In genomic region chrX:7696520-7696919, GRCm38 (mm10) we compare ENCODE assay signal across 7 mouse cellular contexts. TPM values are rescaled to one million over a fixed set of nuclear protein-coding genes. Genes with fewer than 3 reads are reported as not detected.
DNase-seq lines count a peak whose midpoint lies in the region; ATAC-seq and TF ChIP-seq lines count a peak whose summit lies in the region.

No protein-coding gene starts in this region.

- no peaks in the 10 kb centered on the region for H3K9me3 ChIP-seq in lung, postnatal 0 days (ENCODE audit: low read length)
- no peaks in the 10 kb centered on the region for H3K9me3 ChIP-seq in forebrain, postnatal 0 days (ENCODE audit: low read length)
- H3K9me3 ChIP-seq in liver, embryonic 13.5 days (replicated peaks), result no peaks in the 10 kb centered on the region

- H3K9ac ChIP-seq in lung, postnatal 0 days (replicated peaks; ENCODE audit: low read depth), result no peak overlapping the region
- H3K9ac ChIP-seq in forebrain, postnatal 0 days, result no peak overlapping the region
- H3K9ac ChIP-seq in liver, embryonic 13.5 days, result no peak overlapping the region

- no peaks in the 10 kb centered on the region for H3K36me3 ChIP-seq in lung, postnatal 0 days (ENCODE audit: insufficient read depth, low read length)
- no peaks in the 10 kb centered on the region for H3K36me3 ChIP-seq in forebrain, postnatal 0 days (ENCODE audit: insufficient read depth)
- H3K36me3 ChIP-seq in liver, embryonic 13.5 days, result peaks cover 26% of the 10 kb centered on the region

- H3K4me2 ChIP-seq in lung, postnatal 0 days (replicated peaks; ENCODE audit: low read depth, low read length), result 0 out of 2 replicates have a peak overlapping the region, but pooled peaks have one; percentile 27
- H3K4me2 ChIP-seq in forebrain, postnatal 0 days (ENCODE audit: low read depth), result peak overlapping the region; percentile 31; the same call in 1 of the 2 replicates
- H3K4me2 ChIP-seq in liver, embryonic 13.5 days, result peak overlapping the region; percentile 73

- no peaks in the 10 kb centered on the region for H3K4me1 ChIP-seq in lung, postnatal 0 days (ENCODE audit: insufficient read depth, low read depth, low read length)
- H3K4me1 ChIP-seq in forebrain, postnatal 0 days (ENCODE audit: insufficient read depth), result no peaks in the 10 kb centered on the region
- H3K4me1 ChIP-seq in liver, embryonic 13.5 days (replicated peaks), result peaks cover 10% of the 10 kb centered on the region; the same call in 1 of the 2 replicates

- 0 out of 2 replicates have a peak overlapping the region, but pooled peaks have one; percentile 54 for H3K4me3 ChIP-seq in lung, postnatal 0 days (ENCODE audit: low read depth, low read length)
- H3K4me3 ChIP-seq in forebrain, postnatal 0 days (ENCODE audit: low read depth, low read length), result no peak overlapping the region
- H3K4me3 ChIP-seq in liver, embryonic 13.5 days (replicated peaks), result peak overlapping the region; percentile 72; the same call in 1 of the 2 replicates

- H3K27ac ChIP-seq in lung, postnatal 0 days (ENCODE audit: low read length), result no peak overlapping the region
- no peak overlapping the region for H3K27ac ChIP-seq in forebrain, postnatal 0 days (ENCODE audit: low read depth, low read length)
- H3K27ac ChIP-seq in liver, embryonic 13.5 days, result no peak overlapping the region

- H3K27me3 ChIP-seq in lung, postnatal 0 days (replicated peaks; ENCODE audit: insufficient read depth, low read length), result no peaks in the 10 kb centered on the region
- no peaks in the 10 kb centered on the region for H3K27me3 ChIP-seq in forebrain, postnatal 0 days (ENCODE audit: insufficient read depth, low read length)
- H3K27me3 ChIP-seq in liver, embryonic 13.5 days, result no peaks in the 10 kb centered on the region

- no peak for TF ChIP-seq CTCF in lung, postnatal 0 days (IDR thresholded peaks at IDR 0.05)
- TF ChIP-seq CTCF in forebrain, postnatal 0 days (IDR thresholded peaks at IDR 0.05; ENCODE audit: low read depth), result no peak

- WGBS in lung, postnatal 0 days, result 32% methylated on average over 6 of the region's 6 CpGs
- WGBS in forebrain, postnatal 0 days, result 41% methylated on average over 6 of the region's 6 CpGs
- WGBS in liver, embryonic 13.5 days (ENCODE audit: insufficient replicate concordance), result 32% methylated on average over 6 of the region's 6 CpGs

- peak; percentile 11; the same call in 1 of the 2 replicates for ATAC-seq in lung, postnatal 0 days
- ATAC-seq in forebrain, postnatal 0 days, result peak; percentile 34
- peak; percentile 12; the same call in 1 of the 2 replicates for ATAC-seq in liver, embryonic 13.5 days (ENCODE audit: low read depth)
- no peak for ATAC-seq in monocyte, adult 5-6 weeks (replicated peaks; ENCODE audit: insufficient number of reproducible peaks, low FRiP score, low TSS enrichment, poor library complexity, severe bottlenecking)

- DNase-seq in lung, postnatal 0 days (ENCODE audit: low spot score), result no peak
- DNase-seq in lung, adult 18-20 months, result no peak
- no peak for DNase-seq in forebrain, postnatal 0 days
- DNase-seq in liver, embryonic 13.5 days, result no peak
- DNase-seq in urinary bladder, adult 18-20 months (ENCODE audit: low spot score in 2 of 2), result no peak
- DNase-seq in thymus, postnatal 36 days, result no peak

- TF ChIP-seq EP300 in lung, postnatal 0 days (IDR thresholded peaks at IDR 0.05), result no peak

RNA-seq across cellular contexts. Expression of gene Gpkow, which starts 0.4 kb away (rescaled TPM):
- polyA plus RNA-seq in lung, postnatal 0 days (2015; fragmentation: Nextera tagmentation; extraction: Ambion mirVana), result 25.9 and 26.1 TPM in 2 replicates
- 15.9 and 21.0 TPM in 2 replicates for total RNA-seq in forebrain, postnatal 0 days (2014; rRNA removed)
- polyA plus RNA-seq in forebrain, postnatal 0 days (2015; fragmentation: Nextera tagmentation; extraction: Ambion mirVana), result 36.4 and 41.2 TPM in 2 replicates
- 15.0 and 17.7 TPM in 2 replicates for polyA plus RNA-seq in liver, embryonic 13.5 days (2015; fragmentation: Nextera tagmentation; extraction: Ambion mirVana)
- total RNA-seq in monocyte, adult 5-6 weeks (2017), result 46.2 to 57.8 TPM (median 57.1 TPM) in 3 replicates

RNA-seq across cellular contexts. Expression of gene Magix, which starts 15.5 kb away (rescaled TPM):
- 3.5 and 3.7 TPM in 2 replicates for polyA plus RNA-seq in lung, postnatal 0 days (2015; fragmentation: Nextera tagmentation; extraction: Ambion mirVana)
- total RNA-seq in forebrain, postnatal 0 days (2014; rRNA removed), result 0.15 TPM in 1 of 2 replicates, not detected in the other
- 0.21 and 0.22 TPM in 2 replicates for polyA plus RNA-seq in forebrain, postnatal 0 days (2015; fragmentation: Nextera tagmentation; extraction: Ambion mirVana)
- not detected in 2 replicates for polyA plus RNA-seq in liver, embryonic 13.5 days (2015; fragmentation: Nextera tagmentation; extraction: Ambion mirVana)
- total RNA-seq in monocyte, adult 5-6 weeks (2017), result not detected in 3 replicates

RNA-seq across cellular contexts. Expression of gene Wdr45, which starts 17.6 kb away (rescaled TPM):
- polyA plus RNA-seq in lung, postnatal 0 days (2015; fragmentation: Nextera tagmentation; extraction: Ambion mirVana), result 202 and 222 TPM in 2 replicates
- total RNA-seq in forebrain, postnatal 0 days (2014; rRNA removed), result 29.0 and 32.2 TPM in 2 replicates
- polyA plus RNA-seq in forebrain, postnatal 0 days (2015; fragmentation: Nextera tagmentation; extraction: Ambion mirVana), result 30.8 and 31.5 TPM in 2 replicates
- polyA plus RNA-seq in liver, embryonic 13.5 days (2015; fragmentation: Nextera tagmentation; extraction: Ambion mirVana), result 13.3 and 15.2 TPM in 2 replicates
- 27.2 to 41.6 TPM (median 36.4 TPM) in 3 replicates for total RNA-seq in monocyte, adult 5-6 weeks (2017)

RNA-seq across cellular contexts. Expression of gene Plp2, which starts 25.3 kb away (rescaled TPM):
- polyA plus RNA-seq in lung, postnatal 0 days (2015; fragmentation: Nextera tagmentation; extraction: Ambion mirVana), result 238 and 242 TPM in 2 replicates
- total RNA-seq in forebrain, postnatal 0 days (2014; rRNA removed), result 15.7 and 24.3 TPM in 2 replicates
- 37.3 and 38.3 TPM in 2 replicates for polyA plus RNA-seq in forebrain, postnatal 0 days (2015; fragmentation: Nextera tagmentation; extraction: Ambion mirVana)
- 28.2 and 32.5 TPM in 2 replicates for polyA plus RNA-seq in liver, embryonic 13.5 days (2015; fragmentation: Nextera tagmentation; extraction: Ambion mirVana)
- 38.4 to 68.2 TPM (median 39.7 TPM) in 3 replicates for total RNA-seq in monocyte, adult 5-6 weeks (2017)

RNA-seq across cellular contexts. Expression of gene Gm45208, which starts 25.5 kb away (rescaled TPM):
- polyA plus RNA-seq in lung, postnatal 0 days (2015; fragmentation: Nextera tagmentation; extraction: Ambion mirVana), result 0.64 and 2.7 TPM in 2 replicates
- 0.76 and 1.2 TPM in 2 replicates for total RNA-seq in forebrain, postnatal 0 days (2014; rRNA removed)
- polyA plus RNA-seq in forebrain, postnatal 0 days (2015; fragmentation: Nextera tagmentation; extraction: Ambion mirVana), result 0.91 TPM in 1 of 2 replicates, not detected in the other
- polyA plus RNA-seq in liver, embryonic 13.5 days (2015; fragmentation: Nextera tagmentation; extraction: Ambion mirVana), result 0.25 TPM in 1 of 2 replicates, not detected in the other
- 0.75 TPM in 1 of 3 replicates, not detected in the others for total RNA-seq in monocyte, adult 5-6 weeks (2017)
